Mouse (Mus musculus) forelimb bud, embryonic 11.5 days (tissue): ENCODE results near the gene Olfr297.

Source experiments
- DNase-seq: peaks from one replicate; pipeline ENCODE4 v3.0.0-alpha.2; 2012; ENCODE audit warnings: low read depth, low spot score

The Olfr297 gene

DNA sequence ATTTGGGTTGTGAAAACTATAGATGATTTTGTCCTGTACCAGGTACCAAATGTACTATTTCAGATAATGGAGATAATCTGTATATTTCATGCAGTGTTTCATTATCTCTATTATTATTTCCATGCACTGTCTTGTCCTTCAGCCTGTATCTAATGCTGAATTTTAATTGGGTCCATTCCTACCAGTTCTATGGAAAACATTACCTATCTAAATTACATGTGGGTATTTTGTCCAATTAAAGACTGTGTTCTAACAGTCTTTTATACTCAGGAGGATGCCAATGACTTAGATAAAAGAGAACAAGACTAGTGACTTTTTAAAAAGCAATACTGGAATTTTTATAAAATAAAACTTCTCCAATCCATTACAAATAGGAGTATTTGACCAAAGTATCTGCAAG lies at the start of gene Olfr297:
Olfr297 (plus strand) TSS at position 301 of the 400 bp plus-strand sequence.
- DNase-seq, result no peak

GRCm38 (mm10) chr7:86492384-86492783 lies 27.4 kb upstream of the Olfr297 start, which contains the start of gene Olfr298:
Gene Olfr298, minus strand, starts transcription at chr7:86492484.
- no peak for DNase-seq
